In the genomic region with DNA sequence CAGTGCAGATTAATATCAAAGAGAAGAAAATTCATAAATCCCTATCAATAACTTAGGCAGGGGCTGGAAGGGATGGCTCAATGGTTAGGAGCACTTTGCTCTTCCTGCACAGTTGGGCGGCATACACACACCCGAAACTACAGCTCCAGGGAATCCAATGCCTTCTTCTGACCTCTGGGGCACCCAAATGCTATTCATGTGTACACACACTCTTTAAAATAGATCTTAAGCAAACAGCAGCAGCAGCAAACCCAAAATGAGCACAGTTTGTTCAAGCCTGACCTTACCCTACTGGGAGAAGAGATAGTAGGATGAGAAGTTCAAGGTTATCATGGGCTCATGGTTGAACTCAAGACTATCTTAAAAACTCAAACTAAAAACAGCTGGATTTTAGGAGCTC, we compare ENCODE assay signal across 27 mouse cellular contexts. TPM values are rescaled to one million over a fixed set of nuclear protein-coding genes. Genes with fewer than 3 reads are reported as not detected.
DNase-seq lines count a peak whose midpoint lies in the region; ATAC-seq lines count a peak whose summit lies in the region.
"Had no signal": no experiment of that assay in that cellular context is flagged by ENCODE, and none has a peak within 500 bp of the region (broad histone marks: within the 10 kb centered on the region; RNA-seq: fewer than 3 reads in every experiment).

No protein-coding gene starts in this region.

- no peak overlapping the region for H3K27ac ChIP-seq in liver, embryonic 16.5 days (ENCODE audit: low read length)
- H3K27ac ChIP-seq in liver, embryonic 12.5 days: no peak overlapping the region
- H3K27ac ChIP-seq: embryonic facial prominence, embryonic 12.5 days; heart, adult 2 months; heart, embryonic 10.5 days; heart, embryonic 13.5 days; hindbrain, embryonic 14.5 days; hindbrain, postnatal 0 days had no signal

- DNase-seq in gastrocnemius, adult 18-20 months (ENCODE audit: low spot score): peak; percentile 50
- DNase-seq in gastrocnemius, postnatal 36 days: no peak
- DNase-seq in gastrocnemius, postnatal 25 days: peak; percentile 38
- no peak for DNase-seq in gastrocnemius, postnatal 10 days
- DNase-seq: adrenal gland, postnatal 10 days; adrenal gland, postnatal 36 days; cerebellum, adult 18-20 months; cerebellum, adult 9-10 months; cerebellum, postnatal 25 days; forebrain, postnatal 0 days; heart, adult 2 months; heart, postnatal 14 days; heart, postnatal 4 days had no signal

- no peak overlapping the region for H3K4me2 ChIP-seq in liver, embryonic 16.5 days (ENCODE audit: low read depth, low read length)
- no peak overlapping the region for H3K4me2 ChIP-seq in liver, embryonic 12.5 days
- H3K4me2 ChIP-seq: embryonic facial prominence, embryonic 12.5 days; embryonic facial prominence, embryonic 15.5 days; heart, embryonic 13.5 days; hindbrain, embryonic 14.5 days had no signal

- ATAC-seq in liver, embryonic 16.5 days (ENCODE audit: low read depth): peak; percentile 63
- no peak for ATAC-seq in liver, embryonic 12.5 days
- ATAC-seq: activated CD4-positive, CD25-positive, alpha-beta regulatory T cell, adult 4 months; forebrain, embryonic 14.5 days; forebrain, postnatal 0 days; hindbrain, postnatal 0 days; inflammation-experienced regulatory T-cells, adult 6 months; intestine, embryonic 16.5 days had no signal

- H3K4me1 ChIP-seq in liver, embryonic 16.5 days (ENCODE audit: control insufficient read depth, low read depth, low read length): no peaks in the 10 kb centered on the region; the same call in none of the 2 replicates
- peaks cover 23% of the 10 kb centered on the region for H3K4me1 ChIP-seq in liver, embryonic 12.5 days
- H3K4me1 ChIP-seq: embryonic facial prominence, embryonic 12.5 days; heart, embryonic 10.5 days; heart, embryonic 13.5 days had no signal

- intact Hi-C loops in gastrocnemius, postnatal 36 days (cut with DNase I): loop anchor here (2.0 kb wide), 1 partner anchor 24 kb away; a partner anchor contains a TSS

- H3K27me3 ChIP-seq in liver, embryonic 16.5 days (ENCODE audit: control insufficient read depth, insufficient read depth, low read depth, low read length): no peaks in the 10 kb centered on the region; the same call in 1 of the 2 replicates
- no peaks in the 10 kb centered on the region for H3K27me3 ChIP-seq in liver, embryonic 12.5 days (replicated peaks)
- H3K27me3 ChIP-seq: embryonic facial prominence, embryonic 12.5 days; embryonic facial prominence, embryonic 15.5 days; heart, embryonic 13.5 days had no signal

- no peaks in the 10 kb centered on the region for H3K9me3 ChIP-seq in liver, embryonic 16.5 days (replicated peaks; ENCODE audit: control insufficient read depth, low read length)
- no peaks in the 10 kb centered on the region for H3K9me3 ChIP-seq in liver, embryonic 12.5 days (replicated peaks)
- H3K9me3 ChIP-seq: embryonic facial prominence, embryonic 12.5 days; embryonic facial prominence, embryonic 15.5 days; heart, embryonic 10.5 days; heart, embryonic 13.5 days had no signal

- 60% methylated on average over 2 of the region's 2 CpGs for WGBS in liver, embryonic 16.5 days (ENCODE audit: insufficient replicate concordance)
- 73% methylated on average over 2 of the region's 2 CpGs for WGBS in liver, embryonic 12.5 days (ENCODE audit: insufficient replicate concordance)

- H3K9ac ChIP-seq in liver, embryonic 16.5 days (ENCODE audit: low read depth, low read length): no peak overlapping the region
- H3K9ac ChIP-seq in liver, embryonic 12.5 days: no peak overlapping the region
- H3K9ac ChIP-seq: embryonic facial prominence, embryonic 12.5 days; embryonic facial prominence, embryonic 15.5 days; forebrain, postnatal 0 days; heart, embryonic 13.5 days; hindbrain, embryonic 14.5 days had no signal

- H3K36me3 ChIP-seq in liver, embryonic 16.5 days (ENCODE audit: control insufficient read depth, insufficient read depth): no peaks in the 10 kb centered on the region
- no peaks in the 10 kb centered on the region for H3K36me3 ChIP-seq in liver, embryonic 12.5 days
- H3K36me3 ChIP-seq: embryonic facial prominence, embryonic 12.5 days; embryonic facial prominence, embryonic 15.5 days; heart, embryonic 10.5 days; heart, embryonic 13.5 days had no signal

- H3K4me3 ChIP-seq in liver, embryonic 16.5 days (ENCODE audit: low read depth, low read length): no peak overlapping the region
- H3K4me3 ChIP-seq in liver, embryonic 12.5 days: no peak overlapping the region
- H3K4me3 ChIP-seq: embryonic facial prominence, embryonic 12.5 days; embryonic facial prominence, embryonic 15.5 days; heart, adult 2 months; heart, embryonic 10.5 days; heart, embryonic 13.5 days had no signal

RNA-seq across cellular contexts. Expression of a gene that starts 24.0 kb away (rescaled TPM):
- total RNA-seq in gastrocnemius, adult 18-20 months (2021): 10 to 100 TPM; 81.3 to 82.5 TPM
- 10 to 100 TPM; 81.2 to 85.0 TPM for total RNA-seq in gastrocnemius, postnatal 36 days (2021)
- 10 to 100 TPM; 74.3 to 77.4 TPM for total RNA-seq in gastrocnemius, postnatal 25 days (2021)
- 10 to 100 TPM; 47.7 to 48.6 TPM for total RNA-seq in gastrocnemius, postnatal 10 days (2021)
- polyA plus RNA-seq in liver, embryonic 16.5 days (2015; fragmentation: Nextera tagmentation; extraction: Ambion mirVana): 20.9 and 21.8 TPM in 2 replicates
- 36.7 and 37.3 TPM in 2 replicates for polyA plus RNA-seq in liver, embryonic 12.5 days (2016; fragmentation: Nextera tagmentation; extraction: Ambion mirVana)

RNA-seq across cellular contexts. Expression of a gene that starts 32.8 kb away (rescaled TPM):
- under 1 TPM; 0.19 to 0.39 TPM for total RNA-seq in gastrocnemius, adult 18-20 months (2021)
- under 1 TPM; 0.10 to 0.12 TPM for total RNA-seq in gastrocnemius, postnatal 36 days (2021)
- under 1 TPM; 0.11 to 0.26 TPM for total RNA-seq in gastrocnemius, postnatal 25 days (2021)
- under 1 TPM; 0.21 to 0.63 TPM for total RNA-seq in gastrocnemius, postnatal 10 days (2021)
- polyA plus RNA-seq in liver, embryonic 16.5 days (2015; fragmentation: Nextera tagmentation; extraction: Ambion mirVana): 1.6 TPM in 2 replicates
- 1.8 and 2.0 TPM in 2 replicates for polyA plus RNA-seq in liver, embryonic 12.5 days (2016; fragmentation: Nextera tagmentation; extraction: Ambion mirVana)
- total RNA-seq: forebrain, postnatal 0 days; heart, adult 2 months had no signal
- polyA plus RNA-seq: embryonic facial prominence, embryonic 12.5 days; forebrain, embryonic 11.5 days; hindbrain, embryonic 11.5 days had no signal

Comparison
In these comparisons a context has a peak if more than half of its experiments do, and no peak if none do; other contexts are left out.
1. DNase-seq: peak in gastrocnemius, adult 18-20 months (single experiment) and gastrocnemius, postnatal 25 days (single experiment); none in gastrocnemius, postnatal 36 days (0 of 2) and gastrocnemius, postnatal 10 days (single experiment).